Mouse (Mus musculus): ENCODE measurements around the gene Tlr9. TPM values are rescaled to one million over a fixed set of nuclear protein-coding genes. Genes with fewer than 3 reads are reported as not detected.

Tlr9 gene
- polyA plus RNA-seq, 1 experiment from 2014 or later: not detected

DNA sequence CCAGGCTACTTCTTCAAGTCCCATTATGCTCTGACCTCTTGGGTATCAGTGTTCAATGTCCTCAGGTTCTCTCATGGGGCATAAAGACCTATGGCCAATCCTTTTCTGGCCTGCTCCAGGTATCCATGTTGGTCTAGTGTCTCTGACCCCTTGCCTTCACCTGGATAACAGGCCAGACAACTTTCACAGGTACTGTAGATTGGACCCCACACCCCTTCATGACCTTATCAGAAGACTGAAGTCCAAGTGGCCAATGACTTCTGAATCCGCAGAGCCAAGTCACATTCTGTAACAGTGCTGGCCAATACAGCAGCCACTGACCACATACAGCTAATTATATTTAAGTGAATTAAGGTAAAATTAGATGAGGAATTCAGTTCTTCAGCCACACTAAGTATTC lies 49.9 kb downstream of the Tlr9 start:
- Histone ChIP-seq H3K27ac (replicated peaks) (no peak overlapping the region), H3K9ac (no peak overlapping the region), H3K9me3 (no peaks in the 10 kb centered on the region), H3K4me1 (peaks cover 15% of the 10 kb centered on the region), H3K36me3 (no peaks in the 10 kb centered on the region), H3K27me3 (replicated peaks) (no peaks in the 10 kb centered on the region), H3K4me3 (no peak overlapping the region), H3K4me2 (no peak overlapping the region)
- WGBS: 91% methylated on average over 1 of the region's 1 CpGs
- ATAC-seq (ENCODE audit: extremely low read depth, insufficient number of reproducible peaks, low FRiP score, low TSS enrichment): no peak

DNA sequence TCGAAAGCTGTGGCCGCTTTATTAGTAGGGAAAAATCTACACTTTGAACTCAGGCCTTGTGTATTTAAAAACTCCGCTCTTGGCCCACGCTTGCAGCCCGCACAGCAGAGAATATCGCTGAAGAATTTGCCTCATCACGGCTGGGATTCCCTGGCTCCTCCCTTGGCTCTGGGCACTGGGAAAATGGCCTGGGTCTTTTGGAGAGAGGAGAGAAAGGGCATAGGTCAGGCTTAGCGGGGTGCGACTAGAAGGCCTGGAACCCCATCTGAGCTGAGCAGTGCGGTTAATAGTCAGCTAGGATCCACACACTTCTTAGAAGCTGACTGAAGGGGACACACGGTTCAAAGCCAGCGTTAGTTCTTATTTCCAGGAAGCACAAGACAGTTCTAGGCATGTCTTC lies 50.9 kb downstream of the Tlr9 start:
- 85% methylated on average over 12 of the region's 12 CpGs for WGBS
- H3K27me3 ChIP-seq (replicated peaks): no peaks in the 10 kb centered on the region
- H3K4me3 ChIP-seq: no peak overlapping the region
- ATAC-seq (ENCODE audit: extremely low read depth, insufficient number of reproducible peaks, low FRiP score, low TSS enrichment): no peak
- no peaks in the 10 kb centered on the region for H3K36me3 ChIP-seq
- no peak overlapping the region for H3K4me2 ChIP-seq
- H3K27ac ChIP-seq (replicated peaks): no peak overlapping the region
- H3K4me1 ChIP-seq: peaks cover 15% of the 10 kb centered on the region
- no peak overlapping the region for H3K9ac ChIP-seq
- H3K9me3 ChIP-seq: no peaks in the 10 kb centered on the region

DNA sequence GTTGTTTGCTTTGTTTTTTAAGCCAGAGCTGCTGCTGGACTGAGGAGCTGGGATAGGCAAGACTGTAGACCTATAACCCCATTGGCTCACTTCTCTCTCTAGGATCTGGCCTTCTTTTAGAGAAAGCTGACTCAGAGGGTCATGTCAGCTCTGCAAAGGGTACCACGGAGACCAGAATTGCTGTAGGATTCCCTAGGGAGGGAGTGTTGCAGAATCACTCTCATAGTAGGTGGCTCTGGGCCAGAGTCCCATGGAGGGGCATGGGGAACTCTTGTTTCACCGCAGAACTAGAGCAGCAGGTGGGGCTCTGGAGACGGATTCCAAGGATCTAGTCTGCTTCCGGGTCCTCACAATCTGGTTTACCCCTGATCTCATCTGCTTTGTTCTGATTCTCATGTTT lies 51.4 kb downstream of the Tlr9 start:
- peaks cover 9% of the 10 kb centered on the region for H3K4me1 ChIP-seq
- H3K9me3 ChIP-seq: no peaks in the 10 kb centered on the region
- H3K27me3 ChIP-seq (replicated peaks): no peaks in the 10 kb centered on the region
- no peak overlapping the region for H3K4me3 ChIP-seq
- WGBS: 52% methylated on average over 4 of the region's 4 CpGs
- no peak for ATAC-seq (ENCODE audit: extremely low read depth, insufficient number of reproducible peaks, low FRiP score, low TSS enrichment)
- no peak overlapping the region for H3K4me2 ChIP-seq
- H3K27ac ChIP-seq (replicated peaks): no peak overlapping the region
- no peaks in the 10 kb centered on the region for H3K36me3 ChIP-seq
- no peak overlapping the region for H3K9ac ChIP-seq

DNA sequence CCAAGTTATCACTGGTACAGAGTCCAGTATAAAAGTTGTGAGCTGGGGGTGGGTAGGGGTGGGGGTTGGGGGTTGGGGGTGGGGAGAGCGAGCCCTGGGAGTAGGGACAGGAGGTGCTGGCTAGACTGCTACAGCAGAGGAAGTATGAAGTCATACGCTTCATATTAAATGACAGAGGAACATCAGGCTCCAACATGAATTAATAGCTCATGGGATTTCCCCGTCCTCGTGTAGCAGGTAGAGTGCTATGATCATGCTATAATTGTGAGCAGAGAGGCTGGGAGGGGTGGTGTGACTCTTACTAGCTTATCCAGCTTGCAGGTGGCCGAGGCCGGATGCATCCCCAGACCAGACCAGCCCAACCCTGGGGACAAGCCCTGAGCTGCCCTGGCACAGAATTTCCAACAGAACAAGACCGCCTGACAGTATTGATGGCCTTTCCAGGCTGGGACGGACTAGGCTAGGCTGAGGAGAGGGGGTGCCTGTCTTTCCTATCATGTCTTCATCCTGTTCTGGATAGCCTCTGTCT lies 52.3 kb downstream of the Tlr9 start:
- peaks cover 4% of the 10 kb centered on the region; the same call in 1 of the 2 replicates for H3K4me1 ChIP-seq
- no peaks in the 10 kb centered on the region for H3K9me3 ChIP-seq
- H3K27me3 ChIP-seq (replicated peaks): no peaks in the 10 kb centered on the region
- ATAC-seq (ENCODE audit: extremely low read depth, insufficient number of reproducible peaks, low FRiP score, low TSS enrichment): peak; percentile 28; the same call in 1 of the 2 replicates
- 72% methylated on average over 8 of the region's 8 CpGs for WGBS
- H3K9ac ChIP-seq: no peak overlapping the region
- H3K36me3 ChIP-seq: no peaks in the 10 kb centered on the region
- H3K27ac ChIP-seq (replicated peaks): no peak overlapping the region
- H3K4me3 ChIP-seq: no peak overlapping the region
- H3K4me2 ChIP-seq: no peak overlapping the region

DNA sequence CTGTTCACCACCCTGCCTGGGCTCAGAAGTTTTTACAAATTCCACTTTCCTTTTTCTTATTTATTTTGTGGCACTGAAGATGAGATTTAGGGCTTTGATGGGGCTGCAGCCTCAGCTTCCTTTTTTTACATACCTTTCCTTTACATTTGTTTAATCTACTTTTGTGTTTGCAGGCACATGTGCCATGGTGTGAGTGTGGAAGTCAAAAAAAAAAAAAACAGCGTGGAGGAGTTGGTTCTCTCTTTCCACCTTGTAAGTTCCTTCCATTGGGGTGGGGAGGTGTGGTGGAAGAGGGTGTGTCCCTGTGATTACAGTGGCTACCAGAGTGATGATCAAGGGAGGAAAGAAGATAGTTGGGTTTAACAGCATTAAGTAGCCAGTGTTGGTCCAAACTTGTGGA lies 53.4 kb downstream of the Tlr9 start:
- peaks cover 5% of the 10 kb centered on the region for H3K4me1 ChIP-seq
- ATAC-seq (ENCODE audit: extremely low read depth, insufficient number of reproducible peaks, low FRiP score, low TSS enrichment): no peak
- H3K4me3 ChIP-seq: no peak overlapping the region
- no peaks in the 10 kb centered on the region for H3K27me3 ChIP-seq (replicated peaks)
- 56% methylated on average over 1 of the region's 1 CpGs for WGBS
- no peak overlapping the region for H3K27ac ChIP-seq (replicated peaks)
- no peaks in the 10 kb centered on the region for H3K36me3 ChIP-seq
- no peak overlapping the region for H3K4me2 ChIP-seq
- no peaks in the 10 kb centered on the region for H3K9me3 ChIP-seq
- H3K9ac ChIP-seq: no peak overlapping the region

MicroRNA genes within 50 kb of the gene (microRNA counts, 519-probe panel; counts per million panel counts)
- microRNA mmu-let-7g: 7,102 counts per million, percentile 98 among the panel's probes with 10 or more counts

Small RNA genes lying within 50 kb of the gene (microRNA-seq; reads per million reads assigned to microRNA genes)
- gene Mirlet7g: 52,820 reads per million, percentile 99 among the genes with 10 or more reads in this experiment

Other genes with a start within 250 kb of the Tlr9 start
- 0.03 and 0.06 TPM in 2 replicates for gene Col6a4, start 125.8 kb upstream of the Tlr9 start, polyA plus RNA-seq (2015; fragmentation: Nextera tagmentation; extraction: Ambion mirVana)
- gene Glyctk, start 64.5 kb upstream of the Tlr9 start, polyA plus RNA-seq (2015; fragmentation: Nextera tagmentation; extraction: Ambion mirVana): 1.5 and 1.6 TPM in 2 replicates
- gene Wdr82, start 51.7 kb upstream of the Tlr9 start, polyA plus RNA-seq (2015; fragmentation: Nextera tagmentation; extraction: Ambion mirVana): 16.0 and 18.1 TPM in 2 replicates
- gene Ppm1m, start 22.9 kb upstream of the Tlr9 start, polyA plus RNA-seq (2015; fragmentation: Nextera tagmentation; extraction: Ambion mirVana): 26.7 and 29.0 TPM in 2 replicates
- gene Twf2, start 19.5 kb upstream of the Tlr9 start, polyA plus RNA-seq (2015; fragmentation: Nextera tagmentation; extraction: Ambion mirVana): 43.3 and 46.9 TPM in 2 replicates
- gene Alas1, start 26.1 kb downstream of the Tlr9 start, polyA plus RNA-seq (2015; fragmentation: Nextera tagmentation; extraction: Ambion mirVana): 131 and 145 TPM in 2 replicates
- 26.4 and 29.9 TPM in 2 replicates for gene Poc1a, start 58.5 kb downstream of the Tlr9 start, polyA plus RNA-seq (2015; fragmentation: Nextera tagmentation; extraction: Ambion mirVana)
- 8.6 and 10.4 TPM in 2 replicates for gene Dusp7, start 146.0 kb downstream of the Tlr9 start, polyA plus RNA-seq (2015; fragmentation: Nextera tagmentation; extraction: Ambion mirVana)
- gene Rpl29, start 206.9 kb downstream of the Tlr9 start, polyA plus RNA-seq (2015; fragmentation: Nextera tagmentation; extraction: Ambion mirVana): 659 and 696 TPM in 2 replicates
- 25.7 and 27.2 TPM in 2 replicates for gene Acy1, start 215.7 kb downstream of the Tlr9 start, polyA plus RNA-seq (2015; fragmentation: Nextera tagmentation; extraction: Ambion mirVana)
- gene Abhd14b, start 224.9 kb downstream of the Tlr9 start, polyA plus RNA-seq (2015; fragmentation: Nextera tagmentation; extraction: Ambion mirVana): 7.4 and 7.7 TPM in 2 replicates
- gene Abhd14a, start 225.1 kb downstream of the Tlr9 start, polyA plus RNA-seq (2015; fragmentation: Nextera tagmentation; extraction: Ambion mirVana): 44.8 and 53.3 TPM in 2 replicates
- 82.0 and 85.0 TPM in 2 replicates for gene Pcbp4, start 230.7 kb downstream of the Tlr9 start, polyA plus RNA-seq (2015; fragmentation: Nextera tagmentation; extraction: Ambion mirVana)
- 0.19 and 0.31 TPM in 2 replicates for gene Gpr62, start 243.3 kb downstream of the Tlr9 start, polyA plus RNA-seq (2015; fragmentation: Nextera tagmentation; extraction: Ambion mirVana)